Mouse (Mus musculus) limb, embryonic 13.5 days (tissue): ENCODE data around the gene Glrx3. TPM values are rescaled to one million over a fixed set of nuclear protein-coding genes. Genes with fewer than 3 reads are reported as not detected.
A peak's percentile ranks its signal among the peaks of the same experiment; 100 is the strongest.
"Not testable (repeated sequence)": the region's sequence is repeated elsewhere in the genome, so short reads cannot be mapped to it uniquely, and the experiment has no call there.

Experiments used
- ATAC-seq: fragments of 200-750 bp; cut with Nextera tagmentation; 2 replicates; pipeline ENCODE4 v1.8.0; 2017; ENCODE audit warnings: low read depth, moderate number of reproducible peaks, moderate TSS enrichment; ENCODE audit not compliant: low FRiP score
- H3K27ac ChIP-seq: fragments of 300-500 bp; sonication (generic); 2 replicates; pipeline ENCODE4 v1.5.1; 2015; ENCODE audit warnings: inconsistent platforms, mild to moderate bottlenecking, moderate library complexity
- H3K27me3 ChIP-seq: fragments of 300-500 bp; sonication (generic); 2 replicates; pipeline ENCODE4 v1.6.1; 2015; ENCODE audit warnings: mild to moderate bottlenecking, inconsistent platforms
- H3K36me3 ChIP-seq: fragments of 300-500 bp; sonication (generic); 2 replicates; pipeline ENCODE4 v1.6.1; 2015; ENCODE audit warnings: inconsistent platforms, mild to moderate bottlenecking, moderate library complexity
- H3K4me1 ChIP-seq: fragments of 300-500 bp; sonication (generic); 2 replicates; pipeline ENCODE4 v1.6.1; 2015; ENCODE audit warnings: inconsistent platforms
- H3K4me2 ChIP-seq: fragments of 300-500 bp; sonication (generic); replicated peaks from 2 replicates; pipeline ENCODE4 v1.6.1; 2015; ENCODE audit warnings: inconsistent platforms, mild to moderate bottlenecking, moderate library complexity
- H3K4me3 ChIP-seq: fragments of 300-500 bp; sonication (generic); 2 replicates; pipeline ENCODE4 v1.5.1; 2015; ENCODE audit warnings: moderate library complexity, mild to moderate bottlenecking, inconsistent platforms
- H3K9ac ChIP-seq: fragments of 300-500 bp; sonication (generic); 2 replicates; pipeline ENCODE4 v1.6.1; 2015; ENCODE audit warnings: mild to moderate bottlenecking, inconsistent platforms
- H3K9me3 ChIP-seq: fragments of 300-500 bp; sonication (generic); 2 replicates; pipeline ENCODE4 v1.6.1; 2016; ENCODE audit warnings: inconsistent platforms
- WGBS: fragments of 180-500 bp; shearing (Covaris S2); methylation state at CpG from one replicate; pipeline ENCODE4 v1.1.7; 2015; 5-methylcytosine and 5-hydroxymethylcytosine counted together
- polyA plus RNA-seq: library from polyadenylated mRNA; unstranded; fragments of >200 nt; fragmentation: Nextera tagmentation; extraction: Ambion mirVana; gene quantifications from 2 replicates; pipeline ENCODE4 v1.2.1, GENCODE M21; 2015

Glrx3 gene
- polyA plus RNA-seq, 1 experiment from 2014 or later: 253 TPM

DNA sequence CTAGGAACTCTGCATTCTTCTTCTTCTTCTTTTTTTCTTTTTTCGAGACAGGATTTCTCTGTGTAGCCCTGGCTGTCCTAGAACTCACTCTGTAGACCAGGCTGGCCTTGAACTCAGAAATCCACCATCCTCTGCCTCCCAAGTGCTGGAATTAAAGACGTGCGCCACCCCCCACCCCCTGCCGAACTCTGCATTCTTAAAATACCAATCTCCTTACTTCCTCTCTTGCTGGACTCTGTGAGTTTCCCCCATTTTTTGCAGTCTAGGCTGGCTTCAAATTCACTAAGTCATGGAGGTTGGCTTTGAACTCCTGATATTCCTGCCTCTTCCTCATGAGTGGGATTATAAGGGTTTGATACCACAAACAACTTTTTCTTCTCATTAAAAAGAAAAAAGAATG, 10.7 kb upstream of the Glrx3 start:
- ATAC-seq: no peak
- Histone ChIP-seq H3K27ac (no peak overlapping the region), H3K4me1 (peaks cover 8% of the 10 kb centered on the region), H3K9ac (no peak overlapping the region), H3K27me3 (peaks cover 4% of the 10 kb centered on the region; the same call in 1 of the 2 replicates), H3K36me3 (no peaks in the 10 kb centered on the region), H3K4me3 (no peak overlapping the region), H3K9me3 (no peaks in the 10 kb centered on the region), H3K4me2 (no peak overlapping the region)
- 59% methylated on average over 4 of the region's 4 CpGs for WGBS

DNA sequence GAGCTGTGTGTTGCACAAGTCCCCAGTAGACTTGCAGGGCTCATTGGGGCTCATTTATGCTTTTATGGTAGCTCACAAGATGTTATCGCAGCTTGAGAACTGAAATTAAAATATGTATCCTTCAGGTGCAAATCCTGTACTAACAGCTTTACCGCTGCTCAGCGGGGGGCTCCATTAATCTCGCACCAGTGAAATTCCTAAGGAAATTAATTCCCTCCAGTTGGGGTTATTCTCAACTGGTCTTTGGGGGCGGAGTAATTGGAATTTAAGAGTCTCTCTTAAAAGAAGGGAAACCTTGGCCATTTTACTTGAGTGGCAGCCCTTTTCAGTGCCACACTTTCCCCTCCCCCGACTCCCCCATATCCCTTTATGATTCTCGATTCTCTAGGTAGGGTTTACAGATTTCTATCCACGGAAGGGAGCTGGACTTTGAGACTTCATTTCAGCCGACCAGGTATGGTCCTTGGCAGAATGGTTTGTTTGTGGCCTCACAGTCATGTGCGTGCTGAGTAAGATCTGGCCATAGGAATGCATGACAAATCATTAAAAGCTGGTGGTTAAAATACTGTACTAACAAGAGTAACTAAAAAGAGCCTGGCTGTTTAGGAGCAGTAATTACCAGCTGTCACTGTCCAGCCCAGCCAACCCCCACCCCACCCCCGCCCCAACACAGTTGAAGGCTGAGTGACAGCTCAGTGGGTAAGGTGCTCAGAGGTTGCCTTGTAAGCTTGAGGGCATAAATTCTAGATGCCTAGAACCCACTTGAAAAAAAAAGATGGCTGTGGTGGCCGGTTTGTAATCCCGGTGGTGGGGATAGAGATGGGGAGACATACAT, 5.4 kb upstream of the Glrx3 start:
- ATAC-seq: peak; percentile 43; the same call in 1 of the 2 replicates

DNA sequence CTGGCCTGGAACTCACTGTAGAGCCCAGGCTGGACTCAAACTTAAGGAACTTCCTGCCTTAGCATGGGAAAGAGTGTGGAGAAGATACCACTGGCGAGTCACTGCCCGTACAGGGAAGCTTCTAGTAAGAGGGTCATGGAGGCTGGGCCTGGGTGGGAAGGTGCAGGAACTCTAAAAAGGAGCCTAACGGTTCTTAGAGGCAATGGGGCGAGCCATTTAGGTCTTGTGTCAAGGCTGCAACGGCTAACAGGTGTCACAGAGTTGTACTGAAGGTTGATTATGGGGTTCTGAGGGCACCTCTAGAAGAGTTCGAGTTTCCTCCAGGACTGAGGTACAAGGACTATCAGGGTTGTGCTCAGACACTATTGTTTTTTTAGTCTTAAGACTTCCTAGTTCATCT, 513 bp upstream of the Glrx3 start:
- Histone ChIP-seq H3K4me2 (peak overlapping the region; percentile 81), H3K36me3 (no peaks in the 10 kb centered on the region), H3K9me3 (no peaks in the 10 kb centered on the region), H3K27me3 (no peaks in the 10 kb centered on the region), H3K27ac (no peak overlapping the region), H3K4me3 (peak overlapping the region; percentile 98; the same call in 1 of the 2 replicates), H3K4me1 (peaks cover 24% of the 10 kb centered on the region), H3K9ac (no peak overlapping the region)
- no peak for ATAC-seq
- 74% methylated on average over 6 of the region's 6 CpGs for WGBS

More for the DNA sequence above, 5.4 kb upstream of the Glrx3 start:
- Histone ChIP-seq H3K9ac (no peak overlapping the region), H3K4me3 (no peak overlapping the region), H3K27me3 (peaks cover 4% of the 10 kb centered on the region; the same call in 1 of the 2 replicates), H3K4me2 (0 out of 2 replicates have a peak overlapping the region, but pooled peaks have one; percentile 4), H3K4me1 (peaks cover 22% of the 10 kb centered on the region), H3K27ac (no peak overlapping the region), H3K9me3 (no peaks in the 10 kb centered on the region), H3K36me3 (no peaks in the 10 kb centered on the region)
- 22% methylated on average over 13 of the region's 13 CpGs for WGBS

DNA sequence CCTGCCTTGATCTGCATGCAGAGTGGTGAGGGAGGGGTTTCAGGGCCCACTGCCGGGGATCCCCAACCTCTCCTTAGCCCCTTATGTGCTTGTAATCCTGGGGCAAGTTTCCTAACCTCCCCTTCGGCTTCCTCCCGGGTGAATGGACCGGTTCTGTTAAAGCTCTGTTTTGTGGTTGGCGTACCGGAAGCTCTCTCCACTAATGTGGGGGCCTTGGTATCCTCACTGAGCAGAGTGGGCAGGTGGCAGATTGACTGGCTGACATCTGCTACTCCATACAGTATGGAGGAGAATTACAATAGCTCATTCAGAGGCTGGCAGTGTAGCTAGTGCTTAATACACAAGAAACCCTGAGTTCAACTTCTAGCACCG, 751 bp downstream of the Glrx3 start:
- Histone ChIP-seq H3K27me3 (no peaks in the 10 kb centered on the region), H3K27ac (peak overlapping the region; percentile 86), H3K4me3 (peak overlapping the region; percentile 98), H3K9me3 (no peaks in the 10 kb centered on the region), H3K4me1 (peaks cover 12% of the 10 kb centered on the region), H3K4me2 (peak overlapping the region; percentile 81), H3K9ac (peak overlapping the region; percentile 95), H3K36me3 (no peaks in the 10 kb centered on the region)
- peak; percentile 25; the same call in 1 of the 2 replicates for ATAC-seq
- 3% methylated on average over 7 of the region's 7 CpGs for WGBS

DNA sequence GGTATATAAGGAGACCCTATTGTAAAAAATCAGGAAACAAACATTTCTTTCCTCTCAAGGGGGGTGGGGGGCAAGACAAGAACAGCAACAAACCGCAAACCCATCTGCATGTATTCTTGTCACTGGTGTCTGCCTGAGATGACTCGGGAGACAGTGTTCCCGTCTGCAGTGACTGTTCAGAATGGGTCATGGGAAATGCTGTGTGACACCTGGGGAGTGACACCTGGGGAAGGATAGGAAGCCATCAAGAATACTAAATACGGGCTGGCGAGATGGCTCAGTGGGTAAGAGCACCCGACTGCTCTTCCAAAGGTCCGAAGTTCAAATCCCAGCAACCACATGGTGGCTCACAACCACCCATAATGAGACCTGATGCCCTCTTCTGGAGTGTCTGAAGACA, 1.5 kb downstream of the Glrx3 start:
- WGBS: 87% methylated on average over 7 of the region's 7 CpGs
- not testable (repeated sequence) for H3K27ac ChIP-seq
- H3K9ac ChIP-seq: peak overlapping the region; percentile 95

DNA sequence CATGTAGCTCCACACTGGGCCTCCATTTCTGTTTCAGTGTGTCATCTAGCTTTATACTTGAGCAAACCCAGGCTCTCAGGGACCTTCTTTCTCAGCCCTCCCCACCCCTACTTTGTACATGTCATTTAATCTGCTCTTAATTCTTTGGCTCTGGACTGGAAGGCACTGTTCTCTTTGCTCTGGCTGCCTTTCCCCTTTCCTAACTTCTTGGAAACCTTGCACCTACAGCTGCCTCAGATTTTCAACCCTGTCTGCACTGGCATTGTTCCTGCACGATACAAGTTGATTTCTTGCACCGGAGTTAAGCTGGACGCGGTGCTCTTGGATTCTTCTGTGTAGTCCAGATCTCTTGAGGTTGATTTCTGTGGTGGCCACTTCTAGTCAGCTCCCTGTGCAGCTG, 5.5 kb downstream of the Glrx3 start:
- H3K36me3 ChIP-seq: peaks cover 32% of the 10 kb centered on the region
- H3K4me1 ChIP-seq: peaks cover 12% of the 10 kb centered on the region
- H3K9ac ChIP-seq: no peak overlapping the region
- H3K27ac ChIP-seq: no peak overlapping the region
- H3K4me2 ChIP-seq: no peak overlapping the region
- H3K4me3 ChIP-seq: no peak overlapping the region
- WGBS: 92% methylated on average over 4 of the region's 4 CpGs
- ATAC-seq: no peak
- no peaks in the 10 kb centered on the region for H3K27me3 ChIP-seq
- no peaks in the 10 kb centered on the region for H3K9me3 ChIP-seq

More for the DNA sequence above, 1.5 kb downstream of the Glrx3 start:
- Histone ChIP-seq H3K4me3 (peak overlapping the region; percentile 98), H3K4me2 (peak overlapping the region; percentile 81), H3K4me1 (peaks cover 12% of the 10 kb centered on the region)
- H3K9me3 ChIP-seq, H3K36me3 ChIP-seq, ATAC-seq, H3K27me3 ChIP-seq: not testable (repeated sequence)

DNA sequence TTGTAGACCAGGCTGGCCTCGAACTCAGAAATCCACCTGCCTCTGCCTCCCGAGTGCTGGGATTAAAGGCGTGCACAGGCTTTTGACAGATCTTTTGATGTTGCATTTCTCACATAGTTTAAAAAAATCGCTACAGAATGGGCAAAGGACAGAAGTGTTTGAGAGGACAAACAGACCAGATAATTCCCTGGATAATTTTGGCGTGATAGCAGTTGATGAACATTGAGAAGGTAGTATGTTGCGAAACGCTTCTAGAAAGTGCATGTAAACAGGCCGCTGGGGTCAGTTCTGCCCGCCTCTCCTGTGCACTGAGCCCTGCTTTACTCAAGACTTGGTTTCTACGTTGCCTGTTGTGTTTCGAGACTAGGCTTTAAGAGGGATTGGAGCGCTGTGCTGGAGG, 7.9 kb downstream of the Glrx3 start:
- Histone ChIP-seq H3K36me3 (peaks cover 54% of the 10 kb centered on the region), H3K27ac (no peak overlapping the region), H3K4me3 (no peak overlapping the region), H3K27me3 (no peaks in the 10 kb centered on the region), H3K9ac (no peak overlapping the region), H3K4me2 (no peak overlapping the region), H3K9me3 (no peaks in the 10 kb centered on the region), H3K4me1 (no peaks in the 10 kb centered on the region)
- WGBS: 95% methylated on average over 12 of the region's 12 CpGs
- ATAC-seq: no peak

DNA sequence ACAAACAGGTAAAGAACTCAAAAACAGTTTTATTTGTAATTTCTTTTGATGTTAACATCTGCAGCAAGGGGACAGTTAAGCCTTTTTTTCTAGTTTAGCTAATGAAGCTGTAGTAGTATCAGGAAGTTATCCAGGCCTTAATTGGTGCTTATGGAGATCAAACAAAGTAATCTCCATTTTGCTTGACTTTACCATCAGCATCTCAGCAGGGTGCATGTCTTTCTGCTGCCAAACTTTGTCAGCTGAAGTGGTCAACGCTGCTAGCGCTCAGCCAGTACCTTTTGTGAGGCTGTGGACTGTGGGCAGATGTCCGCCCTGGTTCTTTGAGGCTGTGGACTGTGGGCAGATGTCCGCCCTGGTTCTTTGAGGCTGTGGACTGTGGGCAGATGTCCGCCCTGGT, 24.0 kb downstream of the Glrx3 start:
- no peak overlapping the region for H3K4me2 ChIP-seq
- H3K4me1 ChIP-seq: peaks cover 11% of the 10 kb centered on the region
- 57% methylated on average over 5 of the region's 5 CpGs for WGBS
- H3K27me3 ChIP-seq: no peaks in the 10 kb centered on the region
- no peak overlapping the region for H3K9ac ChIP-seq
- H3K27ac ChIP-seq: no peak overlapping the region
- ATAC-seq: no peak
- H3K4me3 ChIP-seq: no peak overlapping the region
- no peaks in the 10 kb centered on the region for H3K9me3 ChIP-seq
- H3K36me3 ChIP-seq: peaks cover 72% of the 10 kb centered on the region

DNA sequence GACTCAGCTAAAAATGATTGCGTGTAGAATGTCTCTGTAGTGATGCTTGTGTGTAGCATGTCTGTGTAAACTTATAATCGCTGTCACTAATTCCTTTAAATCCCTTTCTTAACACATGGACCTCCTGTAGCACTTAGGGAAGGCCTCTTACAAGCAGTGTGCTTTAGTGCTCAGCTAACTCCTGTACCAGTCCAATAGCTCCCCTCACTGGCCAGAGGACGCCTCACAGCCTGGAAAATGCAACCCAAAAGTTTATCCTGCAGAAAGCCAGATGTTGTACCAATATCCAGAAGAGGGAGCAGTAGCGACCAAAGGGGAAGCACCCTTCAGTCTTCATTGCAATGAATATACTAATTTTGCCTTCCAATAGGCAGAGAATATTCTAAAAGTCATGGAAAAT, 30.8 kb downstream of the Glrx3 start:
- Histone ChIP-seq H3K4me2 (no peak overlapping the region), H3K4me3 (no peak overlapping the region), H3K27me3 (no peaks in the 10 kb centered on the region), H3K27ac (no peak overlapping the region), H3K4me1 (no peaks in the 10 kb centered on the region), H3K36me3 (peaks cover 67% of the 10 kb centered on the region), H3K9me3 (no peaks in the 10 kb centered on the region), H3K9ac (no peak overlapping the region)
- WGBS: 70% methylated on average over 4 of the region's 4 CpGs
- ATAC-seq: no peak; the same call in 1 of the 2 replicates

DNA sequence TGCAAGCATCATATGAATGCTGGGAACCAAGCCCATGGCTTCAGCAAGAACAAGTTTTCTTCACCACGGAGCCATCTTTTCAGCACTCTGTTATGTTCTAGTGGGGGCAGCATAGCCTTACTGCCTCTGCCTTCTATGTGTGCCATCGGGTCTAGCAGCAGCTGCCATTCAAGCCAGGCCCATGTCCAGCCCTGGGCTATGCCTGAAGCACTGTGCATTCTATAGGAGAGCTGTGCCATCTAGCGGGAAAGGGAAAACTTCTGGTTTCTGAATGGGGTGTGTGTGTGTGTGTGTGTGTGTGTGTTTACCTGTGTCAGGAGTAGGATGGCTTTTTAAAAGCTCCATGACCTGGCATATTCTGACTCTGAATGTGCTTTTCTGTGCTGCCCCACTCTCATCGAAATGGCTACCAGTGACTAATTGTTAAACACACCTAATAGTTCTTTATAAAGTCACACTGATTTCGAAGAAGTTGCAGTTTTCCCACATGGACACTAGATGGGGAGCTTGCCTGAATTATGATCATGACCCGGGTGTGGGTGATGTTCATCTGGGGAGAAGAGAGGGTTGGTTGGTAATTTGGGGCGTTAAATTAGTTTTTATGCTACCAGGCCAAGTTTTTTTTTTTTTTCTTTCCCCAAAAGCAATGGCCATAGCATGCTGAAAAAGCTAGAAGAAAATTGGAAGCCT, 34.2 kb downstream of the Glrx3 start:
- no peak overlapping the region for H3K27ac ChIP-seq
- H3K27me3 ChIP-seq: peaks cover 6% of the 10 kb centered on the region; the same call in 1 of the 2 replicates
- ATAC-seq: 0 out of 2 replicates have a peak, but pooled peaks have one; percentile 11
- 59% methylated on average over 7 of the region's 7 CpGs for WGBS
- H3K9ac ChIP-seq: no peak overlapping the region
- H3K4me2 ChIP-seq: no peak overlapping the region
- H3K4me1 ChIP-seq: peaks cover 3% of the 10 kb centered on the region; the same call in 1 of the 2 replicates
- H3K36me3 ChIP-seq: peaks cover 35% of the 10 kb centered on the region
- no peak overlapping the region for H3K4me3 ChIP-seq
- no peaks in the 10 kb centered on the region for H3K9me3 ChIP-seq

DNA sequence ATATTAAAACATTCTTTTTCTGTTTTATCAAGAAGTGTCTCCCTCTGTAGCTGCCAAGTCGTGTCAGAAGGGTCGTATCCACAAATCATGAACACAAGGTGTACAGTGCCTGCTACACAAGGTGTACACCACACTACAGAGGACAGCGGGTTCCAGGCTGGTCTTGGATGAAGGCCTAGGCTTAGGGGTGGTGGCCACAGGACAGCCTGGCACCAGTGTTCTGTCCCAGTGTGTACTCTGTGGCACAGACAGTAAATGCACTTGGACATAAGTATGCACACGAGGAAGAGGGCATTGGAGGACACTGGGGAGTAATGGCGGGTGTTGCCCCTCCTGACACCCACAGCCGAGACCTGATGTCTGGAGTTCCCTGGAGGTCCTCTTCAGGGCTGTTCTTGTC, 34.7 kb downstream of the Glrx3 start:
- no peak overlapping the region for H3K9ac ChIP-seq
- peaks cover 29% of the 10 kb centered on the region for H3K36me3 ChIP-seq
- H3K4me3 ChIP-seq: no peak overlapping the region
- H3K4me2 ChIP-seq: no peak overlapping the region
- no peak; the same call in 1 of the 2 replicates for ATAC-seq
- peaks cover 11% of the 10 kb centered on the region; the same call in 1 of the 2 replicates for H3K27me3 ChIP-seq
- WGBS: 83% methylated on average over 6 of the region's 6 CpGs
- H3K4me1 ChIP-seq: peaks cover 3% of the 10 kb centered on the region; the same call in 1 of the 2 replicates
- H3K27ac ChIP-seq: no peak overlapping the region
- no peaks in the 10 kb centered on the region for H3K9me3 ChIP-seq

DNA sequence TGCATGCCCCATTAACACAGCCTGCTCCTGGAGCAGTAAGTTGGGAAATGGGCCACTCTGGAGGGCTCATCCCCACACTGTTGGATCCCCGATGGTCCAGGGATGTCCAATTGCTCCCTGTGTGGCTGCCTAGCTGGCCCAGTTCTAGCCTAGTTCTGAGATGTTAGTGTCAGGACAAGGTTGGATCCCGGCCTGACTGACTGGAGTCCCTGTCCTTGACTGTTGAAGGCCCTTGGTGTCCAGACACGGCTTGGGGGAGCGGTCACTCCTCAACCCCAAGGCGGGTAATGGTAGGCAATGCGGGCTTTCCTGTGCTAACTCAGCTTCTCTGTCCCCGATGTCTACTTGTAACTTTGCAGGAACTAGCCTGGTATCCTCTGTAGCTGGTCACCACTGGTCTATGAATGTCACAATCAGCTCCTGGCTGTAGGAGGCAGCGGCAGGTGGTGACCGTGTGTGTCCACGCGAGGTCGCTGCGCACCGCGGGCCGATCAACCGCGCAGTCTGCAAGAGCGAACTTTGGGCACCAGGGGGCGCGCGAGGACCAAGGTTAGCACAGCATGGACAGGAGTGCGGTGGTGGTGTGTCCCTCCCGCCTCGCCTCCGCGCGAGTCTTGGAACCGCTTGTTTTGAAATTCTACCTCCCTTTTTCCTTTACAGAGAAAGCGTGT, 40.7 kb downstream of the Glrx3 start:
- peak overlapping the region; percentile 43; the same call in 1 of the 2 replicates for H3K9ac ChIP-seq
- peak; percentile 92 for ATAC-seq
- H3K27me3 ChIP-seq: peaks cover 21% of the 10 kb centered on the region
- no peak overlapping the region for H3K27ac ChIP-seq
- peaks cover 7% of the 10 kb centered on the region for H3K4me1 ChIP-seq
- H3K4me3 ChIP-seq: peak overlapping the region; percentile 14
- 15% methylated on average over 30 of the region's 30 CpGs for WGBS
- no peaks in the 10 kb centered on the region for H3K9me3 ChIP-seq
- no peaks in the 10 kb centered on the region for H3K36me3 ChIP-seq
- H3K4me2 ChIP-seq: peak overlapping the region; percentile 56
